Mouse (Mus musculus) CH12.LX (cell line): ENCODE data around the gene Iqcf5.

ENCODE experiments used
- CTCF ChIP-seq, 2 experiments: IDR thresholded peaks in 1 of 2; conservative IDR thresholded peaks in 1 of 2; 2 replicates each; pipeline ENCODE4 v1.5.1; 2011 to 2012; ENCODE audit warnings: low read depth in 2 of 2, low read length in 2 of 2, improper control_type of control experiment in 1 of 2, inconsistent platforms in 1 of 2, mild to moderate bottlenecking in 1 of 2, moderate library complexity in 1 of 2
- EP300 ChIP-seq: IDR thresholded peaks from 2 replicates; pipeline ENCODE4 v1.6.1; 2011; ENCODE audit warnings: low read length, improper control_type of control experiment
- GABPA ChIP-seq: IDR thresholded peaks from 2 replicates; pipeline ENCODE4 v1.6.1; 2012; ENCODE audit warnings: low read depth, low read length, improper control_type of control experiment, inconsistent platforms; ENCODE audit not compliant: insufficient replicate concordance
- MAX ChIP-seq: IDR thresholded peaks from 2 replicates; pipeline ENCODE4 v1.6.1; 2011; ENCODE audit warnings: low read length, improper control_type of control experiment
- MAZ ChIP-seq: IDR thresholded peaks from 2 replicates; pipeline ENCODE4 v1.6.1; 2012; ENCODE audit warnings: low read depth, mild to moderate bottlenecking, inconsistent platforms, low read length, improper control_type of control experiment, moderate library complexity
- MYC ChIP-seq: IDR thresholded peaks from 2 replicates; pipeline ENCODE4 v1.6.1; 2011; ENCODE audit warnings: low read depth, mild to moderate bottlenecking, improper control_type of control experiment, low read length
- POLR2A ChIP-seq: IDR thresholded peaks from 2 replicates; pipeline ENCODE4 v1.6.1; 2011; ENCODE audit warnings: low read depth, mild to moderate bottlenecking, improper control_type of control experiment, low read length
- TCF12 ChIP-seq: IDR thresholded peaks from 2 replicates; pipeline ENCODE4 v1.6.1; 2014; ENCODE audit warnings: low read depth, mild to moderate bottlenecking, inconsistent platforms, low read length, improper control_type of control experiment
- USF1 ChIP-seq: IDR thresholded peaks from 2 replicates; pipeline ENCODE4 v1.6.1; 2014; ENCODE audit warnings: low read depth, mild to moderate bottlenecking, inconsistent platforms, low read length, improper control_type of control experiment

GRCm38 (mm10) chr9:106519909-106520308 is 5.5 kb downstream of the Iqcf5 start:
- TF ChIP-seq POLR2A: no peak
- no peak for TF ChIP-seq MAX
- no peak for TF ChIP-seq USF1
- TF ChIP-seq EP300: no peak
- no peak for TF ChIP-seq MYC
- TF ChIP-seq TCF12: no peak
- no peak for TF ChIP-seq CTCF (conservative IDR thresholded peaks at IDR 0.05 in 1 of 2, IDR thresholded peaks at IDR 0.05 in 1 of 2; ENCODE audit: low read depth in 2 of 2, low read length in 2 of 2)
- no peak for TF ChIP-seq GABPA
- TF ChIP-seq MAZ: no peak
